Mouse (Mus musculus): ENCODE data around the gene Tex33.

Gene Tex33

DNA sequence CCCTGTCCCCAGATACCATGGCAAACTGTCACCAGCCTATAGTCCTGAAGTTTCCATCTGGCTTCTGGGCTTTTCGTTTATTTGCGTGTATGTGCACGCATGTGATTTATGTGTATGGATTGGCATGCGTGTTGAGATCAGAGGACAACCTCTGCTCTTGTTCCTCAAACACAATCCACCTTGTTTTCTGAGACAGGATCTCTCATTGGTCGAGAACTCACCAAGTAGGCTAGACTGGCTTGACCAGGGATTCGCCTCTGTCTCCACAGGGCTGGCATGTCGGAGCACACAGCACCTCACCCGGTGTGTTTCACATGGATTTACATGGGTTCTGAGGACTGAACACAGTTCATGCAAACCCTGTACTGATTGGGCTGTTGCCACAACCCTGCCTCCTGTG is 18.4 kb upstream of the Tex33 start:
- no peak for DNase-seq

DNA sequence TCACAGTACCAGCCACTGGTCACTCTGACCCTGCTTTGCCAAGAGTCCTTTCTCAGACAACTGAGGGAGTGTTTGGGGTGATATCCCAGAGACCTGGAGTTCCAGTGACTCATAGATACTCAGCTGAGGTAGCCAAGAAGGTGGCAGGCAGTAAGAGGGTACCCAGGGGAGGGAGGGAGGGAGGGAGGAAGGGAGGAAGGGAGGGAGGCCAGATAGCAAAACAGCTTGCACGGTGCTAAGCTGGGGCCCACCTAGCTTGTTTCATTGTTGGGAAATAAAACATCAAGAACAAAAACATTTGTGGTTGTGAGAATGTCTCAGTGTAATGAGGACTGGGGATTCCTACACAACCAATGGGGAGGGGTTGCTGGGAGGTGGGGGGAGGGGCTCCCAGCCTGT is 18.0 kb upstream of the Tex33 start:
- DNase-seq: no peak

DNA sequence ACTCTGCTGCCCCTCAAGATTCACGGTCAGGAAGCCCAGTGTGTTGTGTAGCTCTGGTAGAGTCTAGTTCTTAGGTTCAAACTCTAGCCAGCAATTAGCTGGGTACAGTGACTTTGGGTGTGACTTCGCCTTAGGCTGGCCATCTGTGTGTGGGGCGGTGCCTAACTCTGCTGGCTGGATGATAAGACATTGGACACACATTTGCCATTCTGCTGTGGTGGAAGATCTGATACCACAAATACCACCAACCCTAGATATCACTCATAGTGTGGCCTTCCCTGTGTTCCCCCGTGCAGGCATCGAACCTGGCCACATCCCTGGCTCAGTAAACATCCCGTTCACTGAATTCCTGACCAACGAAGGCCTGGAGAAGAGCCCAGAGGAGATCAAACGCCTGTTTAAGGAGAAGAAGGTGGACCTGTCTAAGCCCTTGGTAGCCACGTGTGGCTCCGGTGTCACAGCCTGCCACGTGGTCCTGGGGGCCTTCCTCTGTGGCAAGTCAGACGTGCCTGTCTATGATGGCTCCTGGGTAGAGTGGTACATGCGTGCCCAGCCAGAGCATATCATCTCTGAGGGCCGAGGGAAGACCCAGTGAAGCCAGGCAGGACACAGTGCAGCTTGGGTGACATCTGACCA is 17.5 kb upstream of the Tex33 start:
- DNase-seq: no peak

DNA sequence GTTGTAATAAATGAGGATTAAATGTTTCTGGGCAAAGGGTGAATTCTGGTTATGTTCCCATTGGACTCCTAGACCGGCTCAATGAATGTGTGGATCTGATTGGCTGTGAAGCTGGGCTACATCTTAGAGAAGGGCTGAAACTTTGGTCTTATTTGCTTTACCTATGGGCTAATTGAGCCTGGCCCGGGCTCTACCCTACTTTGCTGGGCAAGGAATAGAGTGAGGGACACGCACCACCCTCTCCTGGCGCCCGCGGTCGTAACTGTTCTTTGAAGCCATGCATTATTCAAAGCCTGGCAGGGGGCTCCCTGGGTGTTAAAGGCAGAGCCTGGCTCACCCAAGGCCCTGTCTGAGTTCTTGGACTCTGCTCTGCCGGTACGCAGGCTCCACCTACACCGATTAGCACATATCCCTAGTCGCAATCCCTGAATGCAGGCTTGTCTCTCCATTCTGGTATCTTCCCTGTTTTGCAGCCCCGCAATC is 13.9 kb upstream of the Tex33 start:
- DNase-seq: peak; percentile 76 to 81

DNA sequence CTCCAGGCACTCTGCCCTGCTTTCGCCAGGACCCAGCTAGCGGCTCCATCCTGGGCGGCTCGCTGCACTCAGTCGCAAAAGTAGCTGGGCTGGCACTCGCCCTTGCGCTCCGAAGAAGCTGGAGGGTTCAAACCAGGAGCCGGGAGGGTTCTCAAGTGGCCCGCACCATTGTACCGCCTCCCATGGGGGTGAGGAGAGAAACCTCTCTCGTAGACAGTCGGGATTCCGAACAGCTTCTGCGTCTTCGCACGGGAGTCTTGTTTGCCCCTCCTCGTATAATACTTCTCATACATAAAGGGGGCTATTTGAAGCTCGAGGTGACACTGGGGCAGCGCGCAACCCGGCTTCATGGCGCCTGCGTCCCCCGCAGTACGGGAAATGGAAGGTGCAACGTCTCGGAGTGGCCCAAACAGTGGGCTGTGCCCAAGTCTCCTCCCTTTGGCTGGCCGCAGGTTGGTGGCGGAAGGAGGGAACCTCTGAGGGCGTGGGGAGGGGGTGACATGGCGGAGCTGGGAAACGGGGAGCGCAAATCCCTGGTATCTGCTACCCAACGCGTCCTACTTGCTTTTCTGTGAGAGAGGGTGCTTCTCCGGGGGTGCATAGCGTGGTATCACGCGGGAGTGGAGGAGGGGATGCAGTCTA is 10.7 kb upstream of the Tex33 start, which contains the start of gene Mpst:
Gene Mpst (plus strand): TSS at position 124 of the 642 bp plus-strand sequence.
- DNase-seq: peak; percentile 93

DNA sequence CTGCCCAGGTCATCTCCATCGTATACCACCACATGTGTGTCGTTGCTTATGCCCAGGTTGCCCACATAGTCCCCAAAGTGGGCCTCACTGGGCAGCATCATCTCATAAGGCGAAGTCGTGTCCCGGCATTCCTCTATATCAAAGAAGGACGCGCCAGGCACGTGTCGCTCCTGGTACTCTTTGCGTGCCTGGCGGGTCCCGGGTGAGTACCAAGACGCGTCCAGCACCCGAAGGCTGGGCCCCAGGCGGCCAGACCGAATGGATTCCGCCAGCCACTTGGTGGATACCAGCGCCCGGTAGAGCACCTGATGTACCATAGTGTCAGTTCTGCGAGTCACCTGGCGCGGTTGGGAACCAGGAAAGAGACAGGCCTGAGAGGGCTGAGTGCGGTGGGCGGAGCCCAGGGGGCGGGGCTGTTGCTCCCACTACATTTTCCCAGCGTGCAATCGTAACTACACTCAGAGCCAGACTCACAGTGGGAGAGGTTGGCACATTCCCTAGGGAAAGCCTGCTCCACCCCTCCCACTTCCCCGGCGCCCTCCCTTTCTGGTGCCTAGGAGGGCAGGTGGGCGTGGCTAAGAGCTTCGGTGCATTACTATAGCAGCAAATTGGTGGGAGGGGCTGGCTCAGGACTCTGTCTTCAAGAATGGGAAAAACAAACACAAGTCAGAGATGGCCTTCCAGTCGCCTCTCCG is 10.0 kb upstream of the Tex33 start, which contains the start of gene Tst:
Gene Tst (minus strand): TSS at position 391 of the 695 bp plus-strand sequence.
- DNase-seq: peak; percentile 97 to 99

DNA sequence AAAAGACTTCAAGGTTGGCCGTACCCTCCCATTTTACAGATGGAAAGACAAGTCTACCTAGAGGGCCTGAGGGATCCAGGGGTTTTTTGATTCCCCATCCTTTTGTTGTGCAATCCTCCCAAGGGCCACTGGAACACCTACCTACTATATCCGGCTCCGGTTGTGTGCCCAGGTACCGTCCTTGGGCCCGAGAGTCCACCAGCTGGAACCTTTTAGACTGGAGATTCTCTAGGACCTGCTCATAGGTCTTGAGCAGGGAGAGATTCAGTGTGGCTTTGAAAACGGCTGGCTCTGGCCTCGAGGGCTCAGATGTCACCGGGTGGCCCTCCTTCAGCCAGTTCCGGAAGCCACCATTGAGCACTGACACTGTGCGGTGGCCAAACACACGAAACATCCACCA is 9.4 kb upstream of the Tex33 start:
- no peak for DNase-seq

DNA sequence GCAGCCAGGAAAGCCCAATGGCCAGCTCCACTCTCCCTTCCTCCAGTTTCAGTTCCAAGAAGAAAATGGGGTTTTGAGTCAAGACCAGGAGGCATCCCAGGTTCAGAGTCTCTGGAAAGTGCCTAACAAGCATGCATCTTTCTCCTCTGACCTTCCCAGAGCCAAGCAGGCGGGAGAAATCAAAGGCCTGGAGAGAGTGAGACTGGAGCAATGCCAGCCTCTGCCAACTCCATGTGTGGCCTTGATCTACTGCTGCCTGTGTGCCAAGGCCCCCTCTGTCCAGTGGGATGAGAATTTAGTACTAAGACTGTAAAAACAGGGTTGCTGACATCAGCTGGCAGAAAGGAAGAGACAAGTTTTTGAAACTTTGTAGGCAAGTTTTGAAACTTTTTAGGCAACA is 8.2 kb upstream of the Tex33 start:
- DNase-seq: peak; percentile 88

DNA sequence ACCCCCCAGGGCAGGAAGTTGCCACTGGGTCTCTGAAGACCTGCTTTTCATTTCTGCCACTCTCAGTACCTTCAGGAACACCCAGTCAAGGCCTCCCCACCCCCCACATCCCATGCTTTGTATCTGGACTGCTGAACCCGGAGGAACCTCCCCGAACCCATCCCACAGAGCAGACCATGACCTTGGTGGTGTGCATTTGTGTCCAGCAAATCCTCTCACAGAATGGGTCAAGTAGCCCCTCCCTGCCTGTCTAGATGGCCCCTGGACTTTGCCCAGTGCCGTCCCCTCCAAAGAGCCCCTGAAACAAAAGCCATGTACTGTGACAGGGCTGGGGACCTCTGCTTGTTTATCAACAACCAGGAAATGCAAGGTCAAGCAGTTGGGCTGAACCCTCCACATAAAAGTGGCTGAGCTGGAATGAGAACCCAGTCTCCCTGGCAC is 7.6 kb upstream of the Tex33 start:
- DNase-seq: peak; percentile 91

DNA sequence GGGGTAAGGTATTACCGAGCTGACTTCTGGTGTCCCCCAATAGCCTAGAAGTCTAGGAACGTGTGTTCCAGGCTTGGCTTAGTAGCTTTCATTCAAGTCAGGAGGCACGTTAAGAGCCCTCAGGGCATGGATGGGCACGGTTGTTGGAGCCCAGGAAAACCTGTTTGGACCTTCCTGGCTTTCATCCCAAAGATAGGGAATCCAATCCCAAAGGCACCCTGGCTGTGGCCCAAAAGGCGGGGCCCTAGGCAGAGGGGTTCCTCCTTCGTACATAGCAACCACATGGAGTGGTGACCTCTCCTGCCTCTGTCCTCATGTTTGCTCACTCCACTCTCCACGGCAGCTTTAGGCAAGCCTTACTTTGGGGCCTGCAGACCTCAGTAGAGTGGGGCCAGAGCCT is 6.7 kb upstream of the Tex33 start:
- peak; percentile 64 to 81 for DNase-seq

DNA sequence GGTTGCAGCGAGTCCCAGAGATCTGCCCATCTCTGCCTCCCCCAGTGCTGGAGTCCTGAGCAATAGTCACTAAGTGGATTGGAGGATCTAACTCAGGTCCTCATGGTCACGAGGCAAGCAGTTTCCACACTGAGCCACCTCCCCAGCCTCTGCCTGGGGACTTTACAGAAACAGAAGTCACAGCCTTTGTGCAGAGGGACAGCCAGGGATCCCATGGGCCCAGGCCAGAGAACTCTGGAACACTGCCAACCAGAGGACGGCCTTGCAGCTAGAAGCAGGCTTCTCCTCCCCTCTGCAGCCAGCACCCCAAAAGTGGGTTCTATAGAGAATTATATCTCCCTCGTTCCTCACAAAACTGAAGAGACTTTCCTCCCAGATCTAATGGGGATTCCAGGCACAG is 6.2 kb upstream of the Tex33 start:
- DNase-seq: peak; percentile 79 to 85

DNA sequence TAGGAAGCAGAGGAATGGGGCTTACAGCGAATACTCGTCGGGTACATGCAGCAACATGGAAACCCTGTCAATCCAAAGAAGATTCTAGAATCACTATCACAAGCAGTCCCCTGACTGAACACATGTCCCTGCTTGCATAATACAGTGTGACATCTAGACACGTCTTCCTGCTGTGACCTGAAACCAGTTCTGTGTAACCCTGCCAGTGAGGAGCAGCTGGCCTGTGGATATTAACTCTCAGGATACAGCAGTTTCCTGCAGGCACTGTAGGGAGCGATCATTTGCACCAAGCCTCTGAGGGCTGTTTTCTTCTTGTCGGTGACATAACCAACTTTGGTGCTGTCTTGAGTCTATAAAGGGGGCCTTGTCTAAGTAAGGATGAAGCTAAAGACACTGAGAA is 5.6 kb upstream of the Tex33 start:
- no peak for DNase-seq

DNA sequence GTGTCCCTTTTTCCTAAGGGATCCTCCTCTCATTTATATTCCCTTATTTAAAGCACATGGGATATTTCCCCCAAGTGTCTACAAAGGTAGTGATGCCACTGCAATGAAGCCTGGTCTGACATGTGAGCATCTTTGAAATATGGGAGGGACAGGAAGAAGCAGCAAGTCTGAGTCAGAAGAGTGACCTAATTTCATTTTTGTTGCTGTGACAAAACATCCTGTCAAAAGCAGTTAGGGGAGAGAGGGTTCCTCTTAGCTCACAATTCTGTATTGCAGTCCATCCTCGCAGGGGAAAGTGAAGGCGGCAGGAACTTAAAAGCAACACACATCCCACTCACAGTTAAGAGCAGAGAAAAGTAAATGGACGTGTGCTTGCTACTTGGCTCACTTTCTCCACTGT is 4.9 kb downstream of the Tex33 start:
- DNase-seq: no peak

DNA sequence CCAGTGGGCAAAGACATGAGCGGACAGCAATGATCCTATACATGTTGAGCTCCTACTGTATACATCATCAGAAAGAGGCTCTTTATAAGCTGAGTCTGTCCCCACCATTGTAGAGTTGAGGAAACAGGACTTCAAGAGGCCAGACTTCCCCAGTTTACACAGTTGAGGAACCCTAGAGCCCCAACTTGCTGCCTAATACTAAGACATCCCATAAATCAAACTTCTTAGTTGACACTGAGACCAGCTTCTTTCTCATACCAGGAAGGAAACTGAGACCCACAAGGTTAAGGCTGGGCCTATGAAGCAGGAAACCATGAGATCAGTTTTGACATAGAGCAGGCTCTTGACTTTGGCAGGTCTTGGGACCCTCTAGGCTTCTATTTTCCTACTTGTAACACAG is 10.1 kb downstream of the Tex33 start:
- DNase-seq: no peak

DNA sequence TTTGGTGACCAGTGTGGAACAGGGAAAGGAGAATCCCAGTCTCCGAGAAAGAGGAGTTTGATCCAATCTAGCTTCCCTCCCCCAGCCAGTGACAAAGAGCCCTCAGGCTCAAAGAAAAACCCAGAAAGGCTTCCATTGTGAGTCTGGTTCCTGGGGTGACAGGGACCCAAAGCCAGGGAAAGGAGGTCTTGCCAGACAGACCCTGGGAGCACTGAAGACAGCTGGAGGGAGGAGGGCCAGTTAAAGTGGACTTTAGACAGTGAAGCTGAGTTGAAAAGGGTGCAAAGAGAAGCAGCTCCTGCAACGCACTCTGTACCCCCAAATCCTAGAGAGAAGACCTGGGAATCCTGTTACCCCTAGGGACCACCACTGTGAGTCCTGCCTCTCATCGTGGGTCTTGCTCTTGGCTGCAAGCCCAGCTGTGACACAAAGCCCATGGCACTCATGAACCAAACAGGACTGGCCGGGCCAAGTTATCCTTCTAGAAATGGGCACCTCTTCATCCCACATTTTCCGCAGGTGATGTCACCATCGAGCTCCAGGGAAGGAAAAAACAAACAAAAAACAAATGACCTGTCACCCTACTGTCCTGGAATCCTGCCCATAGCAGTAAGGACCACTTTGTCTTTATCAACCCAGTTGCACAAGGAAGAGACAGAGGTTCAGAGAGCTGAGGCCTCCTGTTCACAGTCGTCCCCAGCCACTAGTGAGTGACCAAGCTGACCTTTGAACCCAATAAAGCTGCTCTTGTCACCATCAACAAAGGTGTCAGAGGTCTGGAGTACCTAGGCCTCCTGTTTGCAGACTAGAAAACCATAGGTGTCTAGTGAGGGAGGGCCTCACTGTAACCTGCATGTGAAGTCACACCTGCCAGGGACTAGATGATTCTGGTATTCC is 11.2 kb downstream of the Tex33 start:
- no peak for DNase-seq

DNA sequence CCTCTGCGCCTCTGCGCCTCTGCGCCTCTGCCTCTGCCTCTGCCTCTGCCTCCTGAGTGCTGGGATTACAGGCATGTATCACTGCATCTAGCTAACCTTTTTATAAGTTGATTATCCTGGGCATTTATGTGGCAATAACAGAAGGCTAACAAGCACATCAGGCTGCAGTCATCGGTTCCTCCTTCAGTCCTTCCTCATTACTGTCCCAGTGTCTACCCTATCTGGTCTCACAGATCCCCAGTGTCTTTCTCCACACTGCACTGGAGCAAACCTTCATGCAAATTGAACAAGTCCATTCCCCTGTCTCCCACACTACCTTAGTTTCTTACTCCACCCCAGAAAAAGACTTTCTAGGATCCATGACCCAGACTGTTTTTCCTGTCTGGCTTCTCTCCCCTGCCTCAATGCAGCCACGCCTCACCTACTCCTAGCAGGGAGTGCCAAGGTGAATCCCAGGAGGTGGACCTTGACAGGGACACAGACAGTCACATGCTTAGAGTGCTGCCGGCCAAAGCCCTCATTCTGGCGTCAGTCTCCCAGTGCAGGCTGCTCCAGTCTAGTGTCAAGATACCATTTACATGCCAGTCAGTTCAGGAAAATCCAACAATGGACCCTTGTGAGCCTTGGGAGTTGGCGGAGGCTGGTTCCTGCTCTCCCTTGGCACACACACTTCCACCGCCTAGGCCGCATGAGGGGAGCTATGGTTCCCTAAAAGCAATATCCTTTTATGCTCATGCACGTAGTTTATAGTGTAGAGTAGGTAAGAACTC is 12.1 kb downstream of the Tex33 start:
- DNase-seq: peak; percentile 80 to 88

DNA sequence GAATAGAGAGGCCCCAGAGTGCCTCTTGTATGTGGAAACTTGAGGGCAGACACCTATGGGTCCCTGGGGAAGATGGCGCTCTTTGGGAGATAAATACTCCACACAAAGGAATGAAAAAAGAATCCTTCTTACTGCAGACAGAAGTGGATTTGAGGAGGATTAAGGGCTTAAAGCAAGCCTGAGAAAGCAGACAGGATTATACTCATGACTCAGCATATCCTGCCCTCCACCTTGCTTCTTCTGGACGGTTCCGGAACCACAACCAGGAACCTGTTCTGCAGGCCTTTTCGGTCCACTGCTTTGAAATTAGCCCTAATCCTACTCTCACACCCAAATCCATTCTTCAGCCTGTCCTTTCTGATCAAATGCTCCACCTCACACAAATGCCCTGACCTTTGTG is 13.6 kb downstream of the Tex33 start:
- peak; percentile 20 to 37 for DNase-seq

DNA sequence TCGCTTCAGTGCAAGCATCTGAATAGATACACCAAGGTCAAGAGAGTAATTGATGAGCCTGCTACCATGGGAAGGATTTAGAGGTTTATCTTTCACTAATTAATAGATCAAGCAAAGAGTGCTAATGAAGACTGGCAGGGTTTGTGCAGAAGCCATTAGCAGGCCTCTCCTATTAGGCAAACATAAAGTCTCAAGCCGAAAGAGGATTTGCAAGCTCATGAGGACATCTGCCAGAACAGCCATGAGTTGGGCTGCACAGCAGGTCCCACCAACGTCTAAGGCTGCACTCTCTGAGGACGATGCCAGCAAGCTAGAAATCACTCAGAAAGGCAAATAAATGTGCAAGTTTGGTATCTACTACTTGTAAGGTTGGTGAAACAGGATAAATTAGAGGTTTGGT is 15.0 kb downstream of the Tex33 start:
- DNase-seq: no peak

DNA sequence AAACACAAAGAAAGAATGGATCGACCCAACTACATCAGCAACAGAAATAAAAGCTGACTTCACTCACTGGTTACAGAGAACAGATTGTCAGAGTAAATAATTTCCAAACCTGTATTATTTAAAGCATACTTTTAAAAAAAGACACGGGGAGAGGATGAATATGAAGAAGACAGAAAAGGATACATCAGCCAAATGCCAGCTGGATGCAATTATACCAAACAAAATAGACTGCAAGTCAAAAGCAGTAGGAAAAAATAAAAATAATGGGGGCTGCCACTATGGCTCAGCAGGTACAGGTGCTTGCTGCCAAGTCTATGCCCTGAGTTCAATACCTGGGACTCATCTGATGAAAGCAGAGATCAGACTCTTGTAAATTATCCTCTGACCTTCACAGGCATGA is 15.5 kb downstream of the Tex33 start:
- DNase-seq: no peak

DNA sequence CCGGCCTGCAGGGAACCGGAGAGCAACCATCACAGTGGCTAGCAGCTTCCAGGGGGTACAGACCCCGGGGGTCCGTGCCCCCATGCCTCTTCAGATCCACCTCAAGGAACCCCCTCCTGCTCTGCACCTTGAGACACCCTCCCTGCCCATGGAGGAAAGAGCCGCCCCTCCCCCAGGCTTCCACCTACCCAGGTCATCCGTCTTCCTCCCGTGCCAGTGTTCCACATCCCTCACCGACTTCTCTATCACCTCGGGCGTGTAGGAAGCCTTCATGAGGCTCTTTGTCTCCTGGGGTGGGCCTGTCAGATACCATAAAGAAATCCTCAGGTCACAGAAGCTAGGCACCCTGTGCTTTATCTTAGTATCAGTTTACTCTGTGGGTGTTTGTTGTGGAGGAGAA is 17.2 kb downstream of the Tex33 start:
- no peak for DNase-seq

DNA sequence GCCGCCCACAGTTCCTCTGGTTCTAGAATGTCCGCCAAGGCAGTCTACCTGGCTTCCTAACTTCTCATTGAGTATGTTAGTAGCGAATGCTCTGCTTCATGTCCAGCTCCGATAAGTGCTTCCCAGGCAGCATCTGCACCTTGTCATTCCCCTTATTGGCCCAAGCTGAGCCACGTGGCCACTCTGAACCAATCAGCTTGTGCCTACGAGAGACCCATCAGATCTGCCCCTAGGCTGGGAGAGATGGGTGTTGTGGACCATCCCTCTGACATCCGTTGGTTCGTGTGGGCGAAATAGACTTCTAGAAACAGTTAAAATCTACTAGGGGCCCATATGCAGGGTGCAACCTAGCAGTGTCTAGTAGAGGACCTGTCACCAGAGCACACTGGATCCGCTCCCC is 17.9 kb downstream of the Tex33 start:
- DNase-seq: no peak

DNA sequence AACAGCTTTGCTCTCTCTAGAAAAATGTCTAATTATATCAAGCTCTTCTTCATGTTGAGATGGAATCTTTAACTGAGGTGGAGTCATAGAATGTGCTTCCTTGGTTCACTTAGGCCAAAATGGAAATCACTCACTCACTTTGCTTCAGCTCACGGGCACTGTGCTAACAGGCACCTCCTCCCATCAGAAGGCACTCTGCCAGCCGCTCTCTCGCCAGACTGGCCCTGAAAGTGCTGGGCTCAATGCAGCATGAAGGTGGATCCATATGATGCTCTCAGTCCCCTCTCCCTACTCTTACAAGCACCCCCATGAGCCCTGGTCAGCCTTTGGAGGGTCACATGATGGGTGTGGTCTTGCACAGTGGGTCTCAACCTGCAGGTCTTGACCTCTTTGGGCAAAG is 21.5 kb downstream of the Tex33 start:
- peak; percentile 11 to 42 for DNase-seq
